Mouse (Mus musculus) lung, adult 2 months (tissue): Measurements from ENCODE around the gene Usp25.

Experiments used
- CTCF ChIP-seq: fragments of 200-500 bp; IDR thresholded peaks from 2 replicates; pipeline ENCODE4 v1.5.1; 2011; ENCODE audit warnings: mild to moderate bottlenecking, low read length, control low read depth; ENCODE audit not compliant: insufficient read depth
- POLR2A ChIP-seq: fragments of 200-500 bp; IDR thresholded peaks from 2 replicates; pipeline ENCODE4 v1.6.1; 2011; ENCODE audit warnings: low read depth, mild to moderate bottlenecking, control low read depth, low read length, borderline replicate concordance; ENCODE audit errors: extremely low read depth

GRCm38 (mm10) chr16:77030435-77030834 is 16.9 kb downstream of the Usp25 start:
- no peak for TF ChIP-seq CTCF
- TF ChIP-seq POLR2A, result no peak
